ENCODE assay signal across 23 mouse cellular contexts in genomic region chr12:33894621-33895020, GRCm38 (mm10). TPM values are rescaled to one million over a fixed set of nuclear protein-coding genes. Genes with fewer than 3 reads are reported as not detected.
"Had no signal": no experiment of that assay in that cellular context is flagged by ENCODE, and none has a peak within 500 bp of the region (broad histone marks: within the 10 kb centered on the region; RNA-seq: fewer than 3 reads in every experiment).

No protein-coding gene starts in this region.

- H3K4me3 ChIP-seq: megakaryocyte, embryonic 14.5 days; midbrain, embryonic 10.5 days; midbrain, embryonic 12.5 days; myocyte; neural tube, embryonic 13.5 days; neural tube, embryonic 15.5 days had no signal

- H3K9ac ChIP-seq: lung, embryonic 14.5 days; midbrain, embryonic 12.5 days; neural tube, embryonic 13.5 days; neural tube, embryonic 15.5 days had no signal

- H3K4me1 ChIP-seq: megakaryocyte, embryonic 14.5 days; midbrain, embryonic 10.5 days; midbrain, embryonic 12.5 days; neural tube, embryonic 13.5 days; neural tube, embryonic 15.5 days had no signal

- ATAC-seq: midbrain, embryonic 16.5 days had no signal

- H3K9me3 ChIP-seq: megakaryocyte, embryonic 14.5 days; midbrain, embryonic 10.5 days; midbrain, embryonic 12.5 days; neural tube, embryonic 13.5 days; neural tube, embryonic 15.5 days had no signal

- H3K27ac ChIP-seq: midbrain, embryonic 10.5 days; midbrain, embryonic 12.5 days; neural tube, embryonic 13.5 days; neural tube, embryonic 15.5 days had no signal

- DNase-seq: lung, adult 18-20 months; lung, embryonic 14.5 days; lung, postnatal 10 days; lung, postnatal 4 days; right cerebral cortex, adult 18-20 months; right cerebral cortex, postnatal 25 days; spleen, adult 18-20 months; thymus, adult 18-20 months; thymus, postnatal 14 days; thymus, postnatal 36 days had no signal

- H3K27me3 ChIP-seq: megakaryocyte, embryonic 14.5 days; midbrain, embryonic 12.5 days; neural tube, embryonic 13.5 days; neural tube, embryonic 15.5 days had no signal

- H3K4me2 ChIP-seq: lung, embryonic 14.5 days; midbrain, embryonic 12.5 days; neural tube, embryonic 13.5 days; neural tube, embryonic 15.5 days had no signal

- H3K36me3 ChIP-seq: midbrain, embryonic 10.5 days; midbrain, embryonic 12.5 days; neural tube, embryonic 13.5 days; neural tube, embryonic 15.5 days had no signal

RNA-seq across cellular contexts. Expression of gene Ferd3l, which starts 33.6 kb away (rescaled TPM):
- polyA plus RNA-seq: liver, embryonic 16.5 days; lung, embryonic 14.5 days; lung, embryonic 16.5 days; myocyte; small intestine, adult 2 months; stomach, embryonic 14.5 days; stomach, embryonic 16.5 days; thymus, postnatal 0 days had no signal
